Comparison of ENCODE assay signal across 10 mouse cellular contexts in genomic region chr3:144506213-144506612, GRCm38 (mm10).
A peak's percentile ranks its signal among the peaks of the same experiment; 100 is the strongest.
DNase-seq lines count a peak whose midpoint lies in the region; ATAC-seq and TF ChIP-seq lines count a peak whose summit lies in the region.
"Had no signal": no experiment of that assay in that cellular context is flagged by ENCODE, and none has a peak within 500 bp of the region (broad histone marks: within the 10 kb centered on the region; RNA-seq: fewer than 3 reads in every experiment).

No protein-coding gene starts in this region.

- H3K4me1 ChIP-seq in kidney, embryonic 16.5 days (ENCODE audit: insufficient read depth, low read length), result no peaks in the 10 kb centered on the region; the same call in 1 of the 2 replicates
- no peaks in the 10 kb centered on the region for H3K4me1 ChIP-seq in stomach, postnatal 0 days (replicated peaks; ENCODE audit: control insufficient read depth, insufficient read depth)

- no peak for TF ChIP-seq EP300 in stomach, postnatal 0 days (optimal IDR thresholded peaks at IDR 0.05)

- TF ChIP-seq CTCF in stomach, postnatal 0 days (IDR thresholded peaks at IDR 0.05; ENCODE audit: low read depth), result no peak

- no peaks in the 10 kb centered on the region for H3K36me3 ChIP-seq in kidney, embryonic 16.5 days (ENCODE audit: insufficient read depth, low read length)
- H3K36me3 ChIP-seq in stomach, postnatal 0 days (ENCODE audit: control insufficient read depth, insufficient read depth, low read length), result no peaks in the 10 kb centered on the region
- H3K36me3 ChIP-seq: embryonic facial prominence, embryonic 13.5 days; neural tube, embryonic 12.5 days had no signal

- 0 out of 2 replicates have a peak, but pooled peaks have one; percentile 36 for ATAC-seq in erythroblast, adult 5-6 weeks (replicated peaks; ENCODE audit: low FRiP score, poor library complexity, severe bottlenecking)
- peak; percentile 75; the same call in 1 of the 2 replicates for ATAC-seq in kidney, embryonic 16.5 days (ENCODE audit: low FRiP score, low TSS enrichment)
- peak; percentile 78 for ATAC-seq in stomach, postnatal 0 days (ENCODE audit: low FRiP score, low TSS enrichment)
- ATAC-seq in granulocyte monocyte progenitor cell, adult 5-6 weeks (replicated peaks; ENCODE audit: poor library complexity, severe bottlenecking), result no peak

- H3K4me3 ChIP-seq in kidney, embryonic 16.5 days (ENCODE audit: low read length), result no peak overlapping the region
- no peak overlapping the region for H3K4me3 ChIP-seq in stomach, postnatal 0 days (ENCODE audit: low read depth, low read length)
- H3K4me3 ChIP-seq: embryonic facial prominence, embryonic 13.5 days; neural tube, embryonic 12.5 days had no signal

- no peaks in the 10 kb centered on the region for H3K27me3 ChIP-seq in kidney, embryonic 16.5 days (ENCODE audit: insufficient read depth, low read length)
- no peaks in the 10 kb centered on the region for H3K27me3 ChIP-seq in stomach, postnatal 0 days (ENCODE audit: control insufficient read depth, insufficient read depth, low read length)
- H3K27me3 ChIP-seq: embryonic facial prominence, embryonic 13.5 days; neural tube, embryonic 12.5 days had no signal

- DNase-seq in adrenal gland, adult 2 months, result peak; percentile 38
- no peak for DNase-seq in adrenal gland, adult 18-20 months (ENCODE audit: low spot score in 2 of 2)
- DNase-seq in 3134 (ENCODE audit: extremely low read depth, insufficient read length, low spot score), result peak; percentile 60
- DNase-seq in stomach, postnatal 0 days (ENCODE audit: low spot score), result peak; percentile 28
- DNase-seq in layer of hippocampus, adult 18-20 months (ENCODE audit: low spot score in 2 of 2), result no peak

- H3K9me3 ChIP-seq in kidney, embryonic 16.5 days (ENCODE audit: low read length), result 0 out of 2 replicates have a peak, but pooled peaks cover 4% of the 10 kb centered on the region
- H3K9me3 ChIP-seq in stomach, postnatal 0 days (ENCODE audit: control insufficient read depth, low read length), result no peaks in the 10 kb centered on the region
- H3K9me3 ChIP-seq: embryonic facial prominence, embryonic 13.5 days; neural tube, embryonic 12.5 days had no signal

- WGBS in kidney, embryonic 16.5 days, result 21% methylated on average over 3 of the region's 3 CpGs
- WGBS in stomach, postnatal 0 days, result 24% methylated on average over 3 of the region's 3 CpGs

- no peak overlapping the region for H3K9ac ChIP-seq in kidney, embryonic 16.5 days (replicated peaks; ENCODE audit: low read length)
- no peak overlapping the region for H3K9ac ChIP-seq in stomach, postnatal 0 days (ENCODE audit: low read length)
- H3K9ac ChIP-seq: embryonic facial prominence, embryonic 13.5 days; neural tube, embryonic 12.5 days had no signal

- H3K4me2 ChIP-seq in kidney, embryonic 16.5 days (replicated peaks; ENCODE audit: low read depth, low read length), result no peak overlapping the region
- no peak overlapping the region for H3K4me2 ChIP-seq in stomach, postnatal 0 days (replicated peaks; ENCODE audit: low read depth)
- H3K4me2 ChIP-seq: embryonic facial prominence, embryonic 13.5 days; neural tube, embryonic 12.5 days had no signal

- no peak overlapping the region for H3K27ac ChIP-seq in kidney, embryonic 16.5 days (ENCODE audit: low read length)
- no peak overlapping the region for H3K27ac ChIP-seq in stomach, postnatal 0 days (replicated peaks)
- H3K27ac ChIP-seq: embryonic facial prominence, embryonic 13.5 days; neural tube, embryonic 12.5 days had no signal

Comparison
In these comparisons a context has a peak if more than half of its experiments do, and no peak if none do; other contexts are left out.
1. DNase-seq: peak in adrenal gland, adult 2 months (single experiment), 3134 (single experiment) and stomach, postnatal 0 days (single experiment); none in adrenal gland, adult 18-20 months (0 of 2) and layer of hippocampus, adult 18-20 months (0 of 2).